Mouse (Mus musculus): ENCODE data around the gene Gm45844. TPM values are rescaled to one million over a fixed set of nuclear protein-coding genes. Genes with fewer than 3 reads are reported as not detected.

Gm45844 gene
- 12.4 TPM for polyA plus RNA-seq (2015; fragmentation: Illumina TruSeq; extraction: RNeasy Lipid Tissue Mini Kit (QIAGEN cat#74804); ENCODE audit: low read depth, low replicate concordance)

DNA sequence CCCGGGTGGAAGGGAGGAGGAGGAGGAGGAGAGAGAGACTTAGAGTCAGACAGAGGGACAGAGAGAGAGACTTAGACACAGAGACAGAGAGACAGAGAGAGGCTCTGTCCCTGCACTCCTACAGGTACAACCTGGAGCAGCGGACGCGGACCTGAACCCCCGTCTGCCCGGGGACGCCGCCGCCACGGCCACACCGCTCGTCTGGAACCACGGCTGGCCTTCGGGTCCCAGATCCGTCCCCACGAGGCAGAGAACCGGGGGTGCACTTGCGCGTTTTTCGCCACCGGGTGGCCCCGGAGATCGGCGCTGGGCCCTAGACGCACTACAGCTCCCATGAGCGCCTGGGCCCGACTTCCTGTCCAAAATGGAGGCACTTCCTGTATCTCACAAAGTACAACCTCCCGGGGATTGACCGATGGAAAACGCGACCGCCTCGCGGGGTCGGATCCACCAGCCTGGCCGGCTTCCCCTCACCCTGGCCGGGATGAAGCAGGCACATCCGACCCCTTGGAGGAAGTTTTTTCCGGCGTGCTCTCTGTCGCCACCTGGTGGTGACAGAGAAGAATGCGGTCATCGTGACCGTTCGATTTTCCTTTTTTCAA, at the start of gene Gm45844:
Gene Gm45844 (minus strand): TSS at position 324 of the 602 bp plus-strand sequence.

GRCm38 (mm10) chr7:7247228-7247627, 30.9 kb downstream of the Gm45844 start, which contains the start of gene Vmn2r29:
Vmn2r29 (minus strand) TSS chr7:7247328.

DNA sequence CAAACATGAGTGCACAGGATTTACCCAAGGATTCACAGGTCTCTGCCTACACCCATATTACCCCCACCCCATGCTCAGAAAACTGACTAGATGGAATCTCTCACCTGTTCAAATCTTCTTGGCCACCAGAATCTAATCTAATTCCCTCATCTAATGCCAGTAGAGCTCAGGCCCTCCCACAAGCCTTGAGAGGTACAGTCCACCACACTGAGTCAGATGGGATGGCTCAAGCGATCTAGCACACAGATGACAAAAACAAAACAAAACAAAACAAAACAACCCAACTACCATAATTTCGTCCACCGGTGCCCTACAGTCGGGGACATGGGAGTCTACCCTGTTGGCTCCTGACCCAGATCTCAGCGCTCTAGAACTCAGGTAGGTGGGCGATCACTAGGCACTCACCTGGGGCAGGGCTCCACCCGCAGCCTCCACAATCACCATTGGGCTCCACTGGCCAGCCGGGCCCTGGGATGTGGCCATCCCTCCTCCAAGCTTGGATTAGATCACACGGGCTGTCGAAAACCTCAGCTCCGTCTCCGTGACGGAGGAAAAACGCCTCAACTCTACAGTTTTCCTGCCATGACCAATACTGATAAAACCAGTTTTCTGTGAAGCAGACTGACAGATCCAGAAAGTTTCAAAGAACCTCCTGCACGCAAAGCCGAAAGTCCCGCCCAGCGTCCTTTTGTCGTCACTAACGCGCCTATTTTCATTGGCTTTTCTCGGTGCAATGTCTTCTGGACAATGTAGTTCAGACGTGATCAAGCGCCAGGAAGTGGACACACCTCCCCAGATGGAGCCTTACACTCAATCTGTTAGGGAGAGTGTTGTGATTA, 68.6 kb downstream of the Gm45844 start, which contains the start of gene Zfp772:
Gene Zfp772 (minus strand): TSS at position 686 of the 839 bp plus-strand sequence.

DNA sequence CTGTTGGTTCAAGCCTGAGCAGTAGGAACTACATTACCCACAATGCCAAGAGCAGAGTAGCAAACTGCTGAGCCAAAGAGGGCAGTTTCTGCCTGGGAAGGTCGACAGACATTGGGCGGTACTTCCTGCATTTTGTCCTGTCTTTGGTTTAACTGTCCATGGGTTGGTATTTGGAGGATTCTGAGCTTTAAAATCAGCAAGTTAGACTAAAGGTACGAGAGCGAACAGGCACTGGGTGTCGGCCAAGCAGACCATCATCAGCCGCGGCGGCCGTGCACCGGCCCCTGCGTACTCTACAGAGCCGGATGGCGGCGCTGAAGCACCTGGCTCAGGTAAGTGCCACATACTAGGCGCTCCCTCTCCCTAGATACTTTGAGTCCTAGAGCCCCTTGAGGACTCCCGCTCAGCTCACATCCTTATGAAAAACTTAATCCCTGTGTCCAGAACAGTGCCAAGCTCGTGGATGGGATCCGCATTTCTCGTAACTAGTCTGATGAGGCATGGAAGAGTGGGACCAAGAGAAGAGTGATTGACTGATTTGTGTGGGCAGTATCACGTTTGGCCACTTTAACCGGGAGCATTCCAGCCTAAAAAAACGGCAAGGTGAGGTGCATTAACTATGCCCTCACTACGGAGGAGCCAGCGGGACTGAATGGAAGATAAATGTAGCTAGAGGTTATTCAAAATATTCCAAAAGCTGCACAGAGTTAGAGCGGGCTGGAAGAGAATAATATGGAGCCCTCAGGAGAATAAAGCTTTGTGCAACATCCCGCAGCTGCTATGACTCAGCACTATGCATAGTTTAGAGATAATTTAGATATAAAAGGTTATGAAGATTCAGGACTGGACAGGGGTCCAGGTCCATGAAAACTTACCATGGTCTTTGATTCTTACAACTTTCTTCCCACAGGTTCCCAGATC, 106.6 kb downstream of the Gm45844 start, which contains the start of gene Zfp418:
Gene Zfp418 (plus strand): TSS at position 104 of the 921 bp plus-strand sequence.

Other genes with a start within 250 kb of the Gm45844 start
- 18.4 TPM for gene Zfp954, start 156.8 kb downstream of the Gm45844 start, polyA plus RNA-seq (2015; fragmentation: Illumina TruSeq; extraction: RNeasy Lipid Tissue Mini Kit (QIAGEN cat#74804); ENCODE audit: low read depth, low replicate concordance)
- gene Zfp773, start 141.5 kb downstream of the Gm45844 start, polyA plus RNA-seq (2015; fragmentation: Illumina TruSeq; extraction: RNeasy Lipid Tissue Mini Kit (QIAGEN cat#74804); ENCODE audit: low read depth, low replicate concordance), result 2.8 TPM
- gene Zfp418, start 107.0 kb downstream of the Gm45844 start, polyA plus RNA-seq (2015; fragmentation: Illumina TruSeq; extraction: RNeasy Lipid Tissue Mini Kit (QIAGEN cat#74804); ENCODE audit: low read depth, low replicate concordance), result 3.2 TPM
- gene Zfp772, start 68.3 kb downstream of the Gm45844 start, polyA plus RNA-seq (2015; fragmentation: Illumina TruSeq; extraction: RNeasy Lipid Tissue Mini Kit (QIAGEN cat#74804); ENCODE audit: low read depth, low replicate concordance), result 11.8 TPM
- gene Vmn2r29, start 31.0 kb downstream of the Gm45844 start, polyA plus RNA-seq (2015; fragmentation: Illumina TruSeq; extraction: RNeasy Lipid Tissue Mini Kit (QIAGEN cat#74804); ENCODE audit: low read depth, low replicate concordance), result 5.3 TPM
- 126 TPM for gene Clcn4, start 22.6 kb upstream of the Gm45844 start, polyA plus RNA-seq (2015; fragmentation: Illumina TruSeq; extraction: RNeasy Lipid Tissue Mini Kit (QIAGEN cat#74804); ENCODE audit: low read depth, low replicate concordance)
- gene Vmn2r30, start 59.3 kb upstream of the Gm45844 start, polyA plus RNA-seq (2015; fragmentation: Illumina TruSeq; extraction: RNeasy Lipid Tissue Mini Kit (QIAGEN cat#74804); ENCODE audit: low read depth, low replicate concordance), result 0.04 TPM
- gene Gm45783, start 96.3 kb upstream of the Gm45844 start, polyA plus RNA-seq (2015; fragmentation: Illumina TruSeq; extraction: RNeasy Lipid Tissue Mini Kit (QIAGEN cat#74804); ENCODE audit: low read depth, low replicate concordance), result not detected
- gene Vmn2r31, start 121.4 kb upstream of the Gm45844 start, polyA plus RNA-seq (2015; fragmentation: Illumina TruSeq; extraction: RNeasy Lipid Tissue Mini Kit (QIAGEN cat#74804); ENCODE audit: low read depth, low replicate concordance), result not detected
- gene Vmn2r32, start 201.7 kb upstream of the Gm45844 start, polyA plus RNA-seq (2015; fragmentation: Illumina TruSeq; extraction: RNeasy Lipid Tissue Mini Kit (QIAGEN cat#74804); ENCODE audit: low read depth, low replicate concordance), result not detected

Data from brain, adult 10 weeks (tissue).